Mouse (Mus musculus): ENCODE results near the gene Smurf1. TPM values are rescaled to one million over a fixed set of nuclear protein-coding genes. Genes with fewer than 3 reads are reported as not detected.

Gene Smurf1
- polyA plus RNA-seq, 1 experiment = 1.3 TPM

- TF ChIP-seq GATA1 (IDR thresholded peaks at IDR 0.05; ENCODE audit: low read length) = no peak
These were observed 5.6 kb upstream of the Smurf1 start for GRCm38 (mm10) chr5:144971266-144971665.

- TF ChIP-seq GATA1 (IDR thresholded peaks at IDR 0.05; ENCODE audit: low read length) = no peak
These were observed 592 bp downstream of the Smurf1 start for GRCm38 (mm10) chr5:144964872-144965638.

- TF ChIP-seq GATA1 (IDR thresholded peaks at IDR 0.05; ENCODE audit: low read length) = no peak
These were observed 1.2 kb downstream of the Smurf1 start for GRCm38 (mm10) chr5:144964465-144964864.

GRCm38 (mm10) chr5:144963817-144964261, 1.8 kb downstream of the Smurf1 start:
- TF ChIP-seq GATA1 (IDR thresholded peaks at IDR 0.05; ENCODE audit: low read length) = no peak

- no peak for TF ChIP-seq GATA1 (IDR thresholded peaks at IDR 0.05; ENCODE audit: low read length)
These were observed 2.2 kb downstream of the Smurf1 start for GRCm38 (mm10) chr5:144963401-144963800.

- no peak for TF ChIP-seq GATA1 (IDR thresholded peaks at IDR 0.05; ENCODE audit: low read length)
These were observed 7.4 kb downstream of the Smurf1 start for GRCm38 (mm10) chr5:144958271-144958670.

GRCm38 (mm10) chr5:144954432-144954831, 11.2 kb downstream of the Smurf1 start:
- no peak for TF ChIP-seq GATA1 (IDR thresholded peaks at IDR 0.05; ENCODE audit: low read length)

GRCm38 (mm10) chr5:144952592-144952991, 13.1 kb downstream of the Smurf1 start:
- TF ChIP-seq GATA1 (IDR thresholded peaks at IDR 0.05; ENCODE audit: low read length) = no peak

- no peak for TF ChIP-seq GATA1 (IDR thresholded peaks at IDR 0.05; ENCODE audit: low read length)
These were observed 15.1 kb downstream of the Smurf1 start for GRCm38 (mm10) chr5:144950428-144951051.

GRCm38 (mm10) chr5:144949856-144950255, 15.8 kb downstream of the Smurf1 start:
- no peak for TF ChIP-seq GATA1 (IDR thresholded peaks at IDR 0.05; ENCODE audit: low read length)

GRCm38 (mm10) chr5:144948422-144948821, 17.2 kb downstream of the Smurf1 start:
- no peak for TF ChIP-seq GATA1 (IDR thresholded peaks at IDR 0.05; ENCODE audit: low read length)

- TF ChIP-seq GATA1 (IDR thresholded peaks at IDR 0.05; ENCODE audit: low read length) = no peak
These were observed 17.6 kb downstream of the Smurf1 start for GRCm38 (mm10) chr5:144948002-144948401.

GRCm38 (mm10) chr5:144946032-144946431, 19.6 kb downstream of the Smurf1 start:
- no peak for TF ChIP-seq GATA1 (IDR thresholded peaks at IDR 0.05; ENCODE audit: low read length)

- TF ChIP-seq GATA1 (IDR thresholded peaks at IDR 0.05; ENCODE audit: low read length) = no peak
These were observed 20.7 kb downstream of the Smurf1 start for GRCm38 (mm10) chr5:144944932-144945331.

- no peak for TF ChIP-seq GATA1 (IDR thresholded peaks at IDR 0.05; ENCODE audit: low read length)
These were observed 21.3 kb downstream of the Smurf1 start for GRCm38 (mm10) chr5:144944370-144944769.

GRCm38 (mm10) chr5:144943346-144943745, 22.3 kb downstream of the Smurf1 start:
- TF ChIP-seq GATA1 (IDR thresholded peaks at IDR 0.05; ENCODE audit: low read length) = no peak

- TF ChIP-seq GATA1 (IDR thresholded peaks at IDR 0.05; ENCODE audit: low read length) = no peak
These were observed 23.2 kb downstream of the Smurf1 start for GRCm38 (mm10) chr5:144942431-144942830.

Measured in G1E-ER4 (cell line).